ENCODE assay signal across 15 mouse cellular contexts in the genomic region with DNA sequence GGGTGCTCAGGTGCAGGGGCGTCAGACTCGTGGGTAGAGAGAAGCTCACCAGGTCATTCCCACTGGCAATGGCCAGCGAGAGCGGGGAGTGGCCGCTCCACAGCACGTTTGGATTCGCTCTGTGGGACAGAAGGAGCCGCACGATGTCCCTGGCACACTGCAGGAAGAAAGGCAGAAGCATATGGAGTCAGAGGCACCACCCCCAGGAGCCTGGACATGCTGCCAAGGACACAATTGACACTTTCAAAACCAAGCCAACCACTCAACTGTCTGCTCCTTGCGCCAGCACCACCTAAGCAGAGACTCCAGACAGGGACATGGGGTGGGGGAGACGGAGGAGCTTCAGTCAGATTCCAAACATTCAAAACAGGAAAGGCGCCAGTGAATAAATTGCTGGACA. TPM values are rescaled to one million over a fixed set of nuclear protein-coding genes. Genes with fewer than 3 reads are reported as not detected.
A peak's percentile ranks its signal among the peaks of the same experiment; 100 is the strongest.
DNase-seq lines count a peak whose midpoint lies in the region; ATAC-seq lines count a peak whose summit lies in the region.
"Had no signal": no experiment of that assay in that cellular context is flagged by ENCODE, and none has a peak within 500 bp of the region (broad histone marks: within the 10 kb centered on the region; RNA-seq: fewer than 3 reads in every experiment).

No protein-coding gene starts in this region.

- no peak for DNase-seq in frontal cortex, postnatal 25 days (ENCODE audit: low spot score in 2 of 2)
- DNase-seq in left cerebral cortex, postnatal 36 days (ENCODE audit: low spot score in 2 of 2): peak; percentile 66 to 80
- no peak for DNase-seq in lung, adult 18-20 months
- no peak for DNase-seq in gastrocnemius, adult 8-10 months (ENCODE audit: low spot score in 2 of 2)
- DNase-seq: heart, postnatal 14 days; kidney, adult 18-20 months; lung, postnatal 10 days had no signal

- no peak overlapping the region for H3K27ac ChIP-seq in forebrain, embryonic 16.5 days (ENCODE audit: low read length)
- H3K27ac ChIP-seq: midbrain, embryonic 12.5 days; neural tube, embryonic 13.5 days had no signal

- H3K9ac ChIP-seq in forebrain, embryonic 16.5 days (replicated peaks; ENCODE audit: low read depth, low read length): no peak overlapping the region
- H3K9ac ChIP-seq: midbrain, embryonic 12.5 days; neural tube, embryonic 13.5 days had no signal

- no peaks in the 10 kb centered on the region for H3K9me3 ChIP-seq in forebrain, embryonic 16.5 days (ENCODE audit: control insufficient read depth, low read length)
- H3K9me3 ChIP-seq: midbrain, embryonic 12.5 days; neural tube, embryonic 13.5 days had no signal

- H3K27me3 ChIP-seq in forebrain, embryonic 16.5 days (replicated peaks; ENCODE audit: control insufficient read depth, insufficient read depth, low read length): no peaks in the 10 kb centered on the region
- H3K27me3 ChIP-seq: midbrain, embryonic 12.5 days; neural tube, embryonic 13.5 days had no signal

- peak; percentile 66 for ATAC-seq in frontal cortex, adult (ENCODE audit: low TSS enrichment)
- ATAC-seq in cerebellum, adult (ENCODE audit: insufficient number of reproducible peaks, low FRiP score, low TSS enrichment): peak; percentile 84
- ATAC-seq in forebrain, embryonic 16.5 days: peak; percentile 82
- ATAC-seq in inflammation-experienced regulatory T-cells, adult 6 months: no peak

- intact Hi-C loops in left cerebral cortex, postnatal 36 days (cut with DNase I): no loop called here

- H3K4me1 ChIP-seq in forebrain, embryonic 16.5 days (replicated peaks; ENCODE audit: control insufficient read depth, insufficient read depth, low read length): peaks cover 8% of the 10 kb centered on the region
- H3K4me1 ChIP-seq: midbrain, embryonic 12.5 days; neural tube, embryonic 13.5 days had no signal

- no peak overlapping the region for H3K4me3 ChIP-seq in forebrain, embryonic 16.5 days (replicated peaks; ENCODE audit: low read length)
- H3K4me3 ChIP-seq: midbrain, embryonic 12.5 days; neural tube, embryonic 13.5 days had no signal

- H3K36me3 ChIP-seq in forebrain, embryonic 16.5 days (ENCODE audit: control insufficient read depth, insufficient read depth): no peaks in the 10 kb centered on the region
- H3K36me3 ChIP-seq: midbrain, embryonic 12.5 days; neural tube, embryonic 13.5 days had no signal

- 62% methylated on average over 12 of the region's 12 CpGs for WGBS in forebrain, embryonic 16.5 days

- no peak overlapping the region for H3K4me2 ChIP-seq in forebrain, embryonic 16.5 days (ENCODE audit: low read length)
- H3K4me2 ChIP-seq: midbrain, embryonic 12.5 days; neural tube, embryonic 13.5 days had no signal

RNA-seq across cellular contexts. Expression of gene Ankmy1, which starts 23.4 kb away (rescaled TPM):
- polyA plus RNA-seq in forebrain, embryonic 16.5 days (2015; fragmentation: Nextera tagmentation; extraction: Ambion mirVana): 0.71 and 1.1 TPM in 2 replicates
- under 1 TPM; 0.32 to 0.45 TPM for total RNA-seq in left cerebral cortex, postnatal 36 days (2021)
- under 1 TPM in 1 of 4 experiments, not detected in 3; 0.17 TPM for total RNA-seq in gastrocnemius, adult 8-10 months (2022)
- 1 to 10 TPM in 1 of 3 experiments, under 1 TPM in 2; 0.71 to 1.6 (median 0.94) TPM for polyA plus RNA-seq in inflammation-experienced regulatory T-cells, adult 6 months (2017; shearing (Covaris generic))
- polyA plus RNA-seq: liver, adult 2 months; small intestine, adult 2 months had no signal

RNA-seq across cellular contexts. Expression of gene Dusp28, which starts 27.5 kb away (rescaled TPM):
- 11.3 and 13.2 TPM in 2 replicates for polyA plus RNA-seq in forebrain, embryonic 16.5 days (2015; fragmentation: Nextera tagmentation; extraction: Ambion mirVana)
- 10 to 100 TPM; 15.3 to 15.7 TPM for total RNA-seq in left cerebral cortex, postnatal 36 days (2021)
- 10 to 100 TPM; 26.2 to 30.7 (median 27.3) TPM for total RNA-seq in gastrocnemius, adult 8-10 months (2022)
- 1 to 10 TPM; 3.9 to 5.0 (median 4.1) TPM for polyA plus RNA-seq in inflammation-experienced regulatory T-cells, adult 6 months (2017; shearing (Covaris generic))

RNA-seq across cellular contexts. Expression of gene Rnpepl1, which starts 31.3 kb away (rescaled TPM):
- 28.5 and 31.0 TPM in 2 replicates for polyA plus RNA-seq in forebrain, embryonic 16.5 days (2015; fragmentation: Nextera tagmentation; extraction: Ambion mirVana)
- total RNA-seq in left cerebral cortex, postnatal 36 days (2021): 10 to 100 TPM; 33.4 to 36.4 TPM
- total RNA-seq in gastrocnemius, adult 8-10 months (2022): 10 to 100 TPM; 62.6 to 75.8 (median 72.8) TPM
- polyA plus RNA-seq in inflammation-experienced regulatory T-cells, adult 6 months (2017; shearing (Covaris generic)): 10 to 100 TPM; 20.5 to 34.1 (median 28.4) TPM

RNA-seq across cellular contexts. Expression of gene Gpc1, which starts 47.8 kb away (rescaled TPM):
- 70.4 and 72.7 TPM in 2 replicates for polyA plus RNA-seq in forebrain, embryonic 16.5 days (2015; fragmentation: Nextera tagmentation; extraction: Ambion mirVana)
- total RNA-seq in left cerebral cortex, postnatal 36 days (2021): 10 to 100 TPM; 78.7 to 81.8 TPM
- 100 to 1,000 TPM; 213 to 262 (median 240) TPM for total RNA-seq in gastrocnemius, adult 8-10 months (2022)
- 1 to 10 TPM in 2 of 3 experiments, under 1 TPM in 1; 0.87 to 3.0 (median 2.8) TPM for polyA plus RNA-seq in inflammation-experienced regulatory T-cells, adult 6 months (2017; shearing (Covaris generic))

RNA-seq across cellular contexts. Expression of gene Capn10, which starts 54.9 kb away (rescaled TPM):
- polyA plus RNA-seq in forebrain, embryonic 16.5 days (2015; fragmentation: Nextera tagmentation; extraction: Ambion mirVana): 64.4 and 65.5 TPM in 2 replicates
- 10 to 100 TPM; 38.3 to 40.0 TPM for total RNA-seq in left cerebral cortex, postnatal 36 days (2021)
- 1 to 10 TPM; 4.4 to 6.1 (median 5.0) TPM for total RNA-seq in gastrocnemius, adult 8-10 months (2022)
- 1 to 10 TPM; 4.6 to 7.3 (median 6.9) TPM for polyA plus RNA-seq in inflammation-experienced regulatory T-cells, adult 6 months (2017; shearing (Covaris generic))

Comparison
In these comparisons a context has a peak if more than half of its experiments do, and no peak if none do; other contexts are left out.
1. DNase-seq: peak in left cerebral cortex, postnatal 36 days (2 of 2); none in frontal cortex, postnatal 25 days (0 of 2), lung, adult 18-20 months (0 of 2) and gastrocnemius, adult 8-10 months (0 of 2).